Mouse (Mus musculus) forebrain, embryonic 12.5 days (tissue): Measurements from ENCODE around the gene Moxd1. TPM values are rescaled to one million over a fixed set of nuclear protein-coding genes. Genes with fewer than 3 reads are reported as not detected.

Experiments used
- ATAC-seq: fragments of 200-750 bp; cut with Nextera tagmentation; 2 replicates; pipeline ENCODE4 v1.8.0; 2017; ENCODE audit warnings: moderate TSS enrichment; ENCODE audit not compliant: low FRiP score
- H3K27ac ChIP-seq: fragments of 300-500 bp; sonication (generic); 2 replicates; pipeline ENCODE4 v1.5.1; 2016; ENCODE audit warnings: mild to moderate bottlenecking
- H3K27me3 ChIP-seq: fragments of 300-500 bp; sonication (generic); 2 replicates; pipeline ENCODE4 v1.6.1; 2016; ENCODE audit warnings: mild to moderate bottlenecking
- H3K36me3 ChIP-seq: fragments of 300-500 bp; sonication (generic); replicated peaks from 2 replicates; pipeline ENCODE4 v1.6.1; 2016; ENCODE audit warnings: mild to moderate bottlenecking
- H3K4me1 ChIP-seq: fragments of 300-500 bp; sonication (generic); 2 replicates; pipeline ENCODE4 v1.6.1; 2016
- H3K4me2 ChIP-seq: fragments of 300-500 bp; sonication (generic); 2 replicates; pipeline ENCODE4 v1.6.1; 2016; ENCODE audit warnings: mild to moderate bottlenecking, moderate library complexity
- H3K4me3 ChIP-seq: fragments of 300-500 bp; sonication (generic); replicated peaks from 2 replicates; pipeline ENCODE4 v1.5.1; 2016; ENCODE audit warnings: mild to moderate bottlenecking
- H3K9ac ChIP-seq: fragments of 300-500 bp; sonication (generic); 2 replicates; pipeline ENCODE4 v1.6.1; 2016; ENCODE audit warnings: mild to moderate bottlenecking
- H3K9me3 ChIP-seq: fragments of 300-500 bp; sonication (generic); 2 replicates; pipeline ENCODE4 v1.6.1; 2016
- WGBS: fragments of 180-500 bp; shearing (Covaris S2); methylation state at CpG from one replicate; pipeline ENCODE4 v1.1.7; 2016; 5-methylcytosine and 5-hydroxymethylcytosine counted together
- polyA plus RNA-seq: library from polyadenylated mRNA; unstranded; fragments of >200 nt; fragmentation: Nextera tagmentation; extraction: Ambion mirVana; gene quantifications from 2 replicates; pipeline ENCODE4 v1.2.1, GENCODE M21; 2016

The Moxd1 gene
- polyA plus RNA-seq, 1 experiment from 2014 or later = 3.2 TPM

- Histone ChIP-seq H3K9me3 (no peaks in the 10 kb centered on the region), H3K4me2 (no peak overlapping the region), H3K4me1 (peaks cover 22% of the 10 kb centered on the region), H3K9ac (no peak overlapping the region), H3K4me3 (no peak overlapping the region), H3K27ac (no peak overlapping the region), H3K36me3 (no peaks in the 10 kb centered on the region), H3K27me3 (no peaks in the 10 kb centered on the region)
- no peak for ATAC-seq
- WGBS = 49% methylated on average over 4 of the region's 4 CpGs
These were observed 9.0 kb downstream of the Moxd1 start for GRCm38 (mm10) chr10:24232281-24232680.

- Histone ChIP-seq H3K9me3 (no peaks in the 10 kb centered on the region), H3K4me2 (peak overlapping the region; percentile 24), H3K9ac (no peak overlapping the region), H3K27me3 (no peaks in the 10 kb centered on the region), H3K4me1 (peaks cover 9% of the 10 kb centered on the region), H3K36me3 (no peaks in the 10 kb centered on the region), H3K27ac (no peak overlapping the region), H3K4me3 (no peak overlapping the region)
- WGBS = 44% methylated on average over 23 of the region's 23 CpGs
- no peak for ATAC-seq
These were observed 12.3 kb downstream of the Moxd1 start for GRCm38 (mm10) chr10:24235426-24236283.

- H3K4me3 ChIP-seq = no peak overlapping the region
- H3K4me1 ChIP-seq = no peaks in the 10 kb centered on the region
- H3K4me2 ChIP-seq = no peak overlapping the region
- 85% methylated on average over 4 of the region's 4 CpGs for WGBS
- no peaks in the 10 kb centered on the region for H3K36me3 ChIP-seq
- H3K9me3 ChIP-seq = no peaks in the 10 kb centered on the region
- ATAC-seq = no peak
- H3K9ac ChIP-seq = no peak overlapping the region
- no peaks in the 10 kb centered on the region for H3K27me3 ChIP-seq
- no peak overlapping the region for H3K27ac ChIP-seq
These were observed 23.5 kb downstream of the Moxd1 start for GRCm38 (mm10) chr10:24246815-24247214.

- Histone ChIP-seq H3K27ac (no peak overlapping the region), H3K36me3 (no peaks in the 10 kb centered on the region), H3K9me3 (no peaks in the 10 kb centered on the region), H3K4me1 (no peaks in the 10 kb centered on the region), H3K27me3 (no peaks in the 10 kb centered on the region), H3K9ac (no peak overlapping the region), H3K4me2 (no peak overlapping the region), H3K4me3 (no peak overlapping the region)
- ATAC-seq = no peak
These were observed 24.8 kb downstream of the Moxd1 start for GRCm38 (mm10) chr10:24248116-24248515.

GRCm38 (mm10) chr10:24251631-24252030 lies 28.3 kb downstream of the Moxd1 start:
- no peak overlapping the region for H3K4me2 ChIP-seq
- H3K27me3 ChIP-seq = no peaks in the 10 kb centered on the region
- no peaks in the 10 kb centered on the region for H3K4me1 ChIP-seq
- no peaks in the 10 kb centered on the region for H3K36me3 ChIP-seq
- H3K9ac ChIP-seq = no peak overlapping the region
- no peak for ATAC-seq
- no peaks in the 10 kb centered on the region for H3K9me3 ChIP-seq
- no peak overlapping the region for H3K27ac ChIP-seq
- H3K4me3 ChIP-seq = no peak overlapping the region

GRCm38 (mm10) chr10:24258150-24258549 lies 34.8 kb downstream of the Moxd1 start:
- H3K9ac ChIP-seq = no peak overlapping the region
- WGBS = 90% methylated on average over 7 of the region's 7 CpGs
- H3K4me3 ChIP-seq = no peak overlapping the region
- no peak overlapping the region for H3K4me2 ChIP-seq
- ATAC-seq = no peak
- no peak overlapping the region for H3K27ac ChIP-seq
- no peaks in the 10 kb centered on the region for H3K36me3 ChIP-seq
- H3K27me3 ChIP-seq = no peaks in the 10 kb centered on the region
- H3K9me3 ChIP-seq = no peaks in the 10 kb centered on the region
- no peaks in the 10 kb centered on the region for H3K4me1 ChIP-seq

GRCm38 (mm10) chr10:24258885-24259284 lies 35.6 kb downstream of the Moxd1 start:
- Histone ChIP-seq H3K27me3 (no peaks in the 10 kb centered on the region), H3K27ac (no peak overlapping the region), H3K4me1 (no peaks in the 10 kb centered on the region), H3K9ac (no peak overlapping the region), H3K36me3 (no peaks in the 10 kb centered on the region), H3K9me3 (no peaks in the 10 kb centered on the region), H3K4me3 (no peak overlapping the region), H3K4me2 (no peak overlapping the region)
- WGBS = 76% methylated on average over 3 of the region's 3 CpGs
- ATAC-seq = no peak

- no peak for ATAC-seq
- Histone ChIP-seq H3K27me3 (no peaks in the 10 kb centered on the region), H3K4me3 (no peak overlapping the region), H3K4me1 (no peaks in the 10 kb centered on the region), H3K4me2 (no peak overlapping the region), H3K9ac (no peak overlapping the region), H3K9me3 (no peaks in the 10 kb centered on the region), H3K27ac (no peak overlapping the region), H3K36me3 (no peaks in the 10 kb centered on the region)
- 65% methylated on average over 5 of the region's 5 CpGs for WGBS
These were observed 36.7 kb downstream of the Moxd1 start for GRCm38 (mm10) chr10:24259794-24260590.

- H3K36me3 ChIP-seq = no peaks in the 10 kb centered on the region
- no peak overlapping the region for H3K27ac ChIP-seq
- no peak for ATAC-seq
- 81% methylated on average over 2 of the region's 2 CpGs for WGBS
- H3K4me2 ChIP-seq = no peak overlapping the region
- H3K4me1 ChIP-seq = no peaks in the 10 kb centered on the region
- no peaks in the 10 kb centered on the region for H3K27me3 ChIP-seq
- no peak overlapping the region for H3K4me3 ChIP-seq
- H3K9ac ChIP-seq = no peak overlapping the region
- no peaks in the 10 kb centered on the region for H3K9me3 ChIP-seq
These were observed 44.2 kb downstream of the Moxd1 start for GRCm38 (mm10) chr10:24267520-24267919.

- no peaks in the 10 kb centered on the region for H3K4me1 ChIP-seq
- no peak overlapping the region for H3K9ac ChIP-seq
- H3K27ac ChIP-seq = no peak overlapping the region
- H3K4me2 ChIP-seq = no peak overlapping the region
- ATAC-seq = no peak
- no peak overlapping the region for H3K4me3 ChIP-seq
- H3K27me3 ChIP-seq = no peaks in the 10 kb centered on the region
- 72% methylated on average over 6 of the region's 6 CpGs for WGBS
- no peaks in the 10 kb centered on the region for H3K9me3 ChIP-seq
- H3K36me3 ChIP-seq = no peaks in the 10 kb centered on the region
These were observed 47.8 kb downstream of the Moxd1 start for GRCm38 (mm10) chr10:24271077-24271637.

GRCm38 (mm10) chr10:24276211-24276610 lies 52.9 kb downstream of the Moxd1 start:
- Histone ChIP-seq H3K36me3 (no peaks in the 10 kb centered on the region), H3K4me1 (no peaks in the 10 kb centered on the region), H3K4me3 (no peak overlapping the region), H3K27ac (no peak overlapping the region), H3K9me3 (no peaks in the 10 kb centered on the region), H3K4me2 (no peak overlapping the region), H3K9ac (no peak overlapping the region), H3K27me3 (no peaks in the 10 kb centered on the region)
- no peak for ATAC-seq
- WGBS = 80% methylated on average over 7 of the region's 7 CpGs

- H3K4me3 ChIP-seq = no peak overlapping the region
- H3K27me3 ChIP-seq = no peaks in the 10 kb centered on the region
- no peak overlapping the region for H3K27ac ChIP-seq
- ATAC-seq = no peak
- H3K4me2 ChIP-seq = no peak overlapping the region
- no peaks in the 10 kb centered on the region for H3K9me3 ChIP-seq
- no peak overlapping the region for H3K9ac ChIP-seq
- no peaks in the 10 kb centered on the region for H3K4me1 ChIP-seq
- no peaks in the 10 kb centered on the region for H3K36me3 ChIP-seq
- WGBS = 69% methylated on average over 5 of the region's 5 CpGs
These were observed 59.3 kb downstream of the Moxd1 start for GRCm38 (mm10) chr10:24282650-24283049.
